Mouse (Mus musculus): ENCODE measurements at regions not wholly inside any gene's neighbourhood (a gene's known extent, or its start where the extent isn't known, plus 50 kb on each side); places are given as distances from the start of the nearest gene placed in this dataset.

DNA sequence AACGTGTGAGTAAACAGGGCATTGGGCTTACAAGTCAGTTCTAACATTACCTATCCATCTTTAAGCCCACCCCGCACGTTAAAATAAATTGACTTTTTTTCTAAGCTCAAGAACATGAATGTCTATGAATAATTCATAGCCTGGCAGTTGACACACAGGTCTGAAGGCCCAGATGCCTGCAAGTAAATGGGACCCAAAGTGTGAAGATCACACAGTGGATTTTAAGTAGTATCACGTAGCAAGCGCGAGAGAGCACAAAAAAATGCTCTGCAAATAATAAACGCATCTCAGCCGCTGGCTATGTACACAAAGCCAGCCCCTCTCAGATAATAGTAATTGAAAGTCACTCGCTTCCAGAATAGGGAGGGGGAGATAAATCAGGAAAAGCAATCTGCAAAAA, 410.1 kb upstream of the Gm6657 start:
- TF ChIP-seq CTCF (IDR thresholded peaks at IDR 0.05; ENCODE audit: extremely low read depth, insufficient read length, insufficient replicate concordance, low read depth, low read length), result no peak
- no peak for TF ChIP-seq POLR2A (IDR thresholded peaks at IDR 0.05; ENCODE audit: low read depth, low read length)

All from small intestine, adult 2 months (tissue).